ENCODE assay signal across 16 mouse cellular contexts in the genomic region with DNA sequence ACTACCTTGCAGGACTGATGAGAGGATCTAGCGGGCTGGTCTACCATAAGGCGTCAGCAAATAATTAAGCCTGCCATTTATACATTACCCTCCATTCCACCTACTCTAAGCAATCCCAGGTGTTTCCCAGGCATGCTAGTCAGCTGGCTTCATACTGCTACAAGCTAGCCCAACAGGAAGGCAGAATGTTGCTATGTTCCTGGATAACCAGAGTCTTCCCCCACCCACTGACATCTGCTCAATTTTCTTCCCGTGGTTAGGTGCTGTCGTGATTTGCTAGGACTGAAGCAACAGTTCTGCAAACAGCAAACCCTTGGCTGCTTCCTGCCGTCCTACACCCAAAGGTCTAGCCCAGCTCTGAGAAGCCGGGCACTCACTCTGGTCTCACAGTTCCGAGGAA.
DNase-seq lines count a peak whose midpoint lies in the region; ATAC-seq and TF ChIP-seq lines count a peak whose summit lies in the region.
"Had no signal": no experiment of that assay in that cellular context is flagged by ENCODE, and none has a peak within 500 bp of the region (broad histone marks: within the 10 kb centered on the region; RNA-seq: fewer than 3 reads in every experiment).

No protein-coding gene starts in this region.

- no peak overlapping the region for H3K4me3 ChIP-seq in heart, postnatal 0 days (ENCODE audit: low read depth, low read length)
- H3K4me3 ChIP-seq: intestine, embryonic 15.5 days had no signal

- H3K4me2 ChIP-seq in heart, postnatal 0 days (ENCODE audit: low read depth, low read length) = no peak overlapping the region
- H3K4me2 ChIP-seq: intestine, embryonic 15.5 days; lung, embryonic 14.5 days had no signal

- DNase-seq in heart, postnatal 0 days (ENCODE audit: low spot score) = no peak
- no peak for DNase-seq in heart, adult 9 months (ENCODE audit: low spot score in 2 of 2)
- peak; percentile 35 to 48 for DNase-seq in left cerebral cortex, adult 18-20 months (ENCODE audit: low spot score in 2 of 2)
- no peak for DNase-seq in left cerebral cortex, adult 11 months (ENCODE audit: low spot score)
- peak; percentile 50 to 61 for DNase-seq in right cerebral cortex, adult 2 months (ENCODE audit: low spot score in 2 of 2)
- no peak for DNase-seq in right cerebral cortex, postnatal 4 days
- DNase-seq in thymus, postnatal 14 days = no peak
- DNase-seq: cerebellum, adult 9-10 months; embryo, embryonic 11 days; gastrocnemius, postnatal 25 days; liver; thymus, postnatal 4 days had no signal

- no peaks in the 10 kb centered on the region for H3K4me1 ChIP-seq in heart, postnatal 0 days (ENCODE audit: control insufficient read depth, insufficient read depth)
- H3K4me1 ChIP-seq: intestine, embryonic 15.5 days had no signal

- no peaks in the 10 kb centered on the region for H3K36me3 ChIP-seq in heart, postnatal 0 days (replicated peaks; ENCODE audit: control insufficient read depth, insufficient read depth, low read length)
- H3K36me3 ChIP-seq: intestine, embryonic 15.5 days had no signal

- ATAC-seq in heart, postnatal 0 days (ENCODE audit: insufficient read depth, low read depth) = no peak
- ATAC-seq in granulocyte monocyte progenitor cell, adult 5-6 weeks (replicated peaks; ENCODE audit: poor library complexity, severe bottlenecking) = no peak
- ATAC-seq: activated CD4-positive, CD25-positive, alpha-beta regulatory T cell, adult 4 months; intestine, embryonic 15.5 days had no signal

- no peak for TF ChIP-seq CTCF in heart, postnatal 0 days (IDR thresholded peaks at IDR 0.05; ENCODE audit: low read depth)

- H3K27me3 ChIP-seq in heart, postnatal 0 days (ENCODE audit: control insufficient read depth, insufficient read depth, low read length) = no peaks in the 10 kb centered on the region
- H3K27me3 ChIP-seq: intestine, embryonic 15.5 days had no signal

- 59% methylated on average over 7 of the region's 7 CpGs for WGBS in heart, postnatal 0 days

- H3K9me3 ChIP-seq in heart, postnatal 0 days (replicated peaks; ENCODE audit: control insufficient read depth, low read length) = no peaks in the 10 kb centered on the region
- H3K9me3 ChIP-seq: intestine, embryonic 15.5 days had no signal

- TF ChIP-seq EP300 in heart, postnatal 0 days (IDR thresholded peaks at IDR 0.05; ENCODE audit: low read depth) = no peak

- no peak overlapping the region for H3K9ac ChIP-seq in heart, postnatal 0 days (replicated peaks; ENCODE audit: low read depth, low read length)
- H3K9ac ChIP-seq: intestine, embryonic 15.5 days; lung, embryonic 14.5 days had no signal

- 0 out of 2 replicates have a peak overlapping the region, but pooled peaks have one; percentile 8 for H3K27ac ChIP-seq in heart, postnatal 0 days (ENCODE audit: low read depth)
- H3K27ac ChIP-seq: intestine, embryonic 15.5 days had no signal

Comparison
In these comparisons a context has a peak if more than half of its experiments do, and no peak if none do; other contexts are left out.
1. DNase-seq: peak in left cerebral cortex, adult 18-20 months (2 of 2) and right cerebral cortex, adult 2 months (2 of 2); none in heart, postnatal 0 days (single experiment), heart, adult 9 months (0 of 2), left cerebral cortex, adult 11 months (single experiment), right cerebral cortex, postnatal 4 days (single experiment) and thymus, postnatal 14 days (single experiment).